In genomic region chr2:168280729-168281581, GRCm38 (mm10) we compare ENCODE assay signal across 8 mouse cellular contexts. TPM values are rescaled to one million over a fixed set of nuclear protein-coding genes. Genes with fewer than 3 reads are reported as not detected.
DNase-seq lines count a peak whose midpoint lies in the region; ATAC-seq and TF ChIP-seq lines count a peak whose summit lies in the region.

No protein-coding gene starts in this region.

- H3K36me3 ChIP-seq in lung, embryonic 14.5 days (ENCODE audit: insufficient read depth), result no peaks in the 10 kb centered on the region
- H3K36me3 ChIP-seq in heart, postnatal 0 days (replicated peaks; ENCODE audit: control insufficient read depth, insufficient read depth, low read length), result no peaks in the 10 kb centered on the region
- no peaks in the 10 kb centered on the region for H3K36me3 ChIP-seq in midbrain, embryonic 10.5 days

- no peak overlapping the region for H3K27ac ChIP-seq in lung, embryonic 14.5 days (ENCODE audit: low read depth)
- no peak overlapping the region for H3K27ac ChIP-seq in heart, postnatal 0 days (ENCODE audit: low read depth)
- H3K27ac ChIP-seq in midbrain, embryonic 10.5 days (replicated peaks), result peak overlapping the region; percentile 82

- under 1% methylated on average over 75 of the region's 82 CpGs for WGBS in lung, embryonic 14.5 days
- under 1% methylated on average over 80 of the region's 82 CpGs for WGBS in heart, postnatal 0 days
- under 1% methylated on average over 77 of the region's 82 CpGs for WGBS in midbrain, embryonic 10.5 days

- H3K4me2 ChIP-seq in lung, embryonic 14.5 days, result peak overlapping the region; percentile 92
- peak overlapping the region; percentile 72 for H3K4me2 ChIP-seq in heart, postnatal 0 days (ENCODE audit: low read depth, low read length)

- peaks cover 61% of the 10 kb centered on the region for H3K27me3 ChIP-seq in lung, embryonic 14.5 days (ENCODE audit: insufficient read depth, low read length)
- peaks cover 89% of the 10 kb centered on the region for H3K27me3 ChIP-seq in heart, postnatal 0 days (ENCODE audit: control insufficient read depth, insufficient read depth, low read length)
- H3K27me3 ChIP-seq in midbrain, embryonic 10.5 days (ENCODE audit: low read depth, poor library complexity, severe bottlenecking), result peaks cover 83% of the 10 kb centered on the region

- peak overlapping the region; percentile 35 for H3K9ac ChIP-seq in lung, embryonic 14.5 days
- no peak overlapping the region for H3K9ac ChIP-seq in heart, postnatal 0 days (replicated peaks; ENCODE audit: low read depth, low read length)

- peaks cover 3% of the 10 kb centered on the region for H3K4me1 ChIP-seq in lung, embryonic 14.5 days (ENCODE audit: insufficient read depth)
- H3K4me1 ChIP-seq in heart, postnatal 0 days (ENCODE audit: control insufficient read depth, insufficient read depth), result peaks cover 5% of the 10 kb centered on the region; the same call in 1 of the 2 replicates
- H3K4me1 ChIP-seq in midbrain, embryonic 10.5 days, result peaks cover 49% of the 10 kb centered on the region

- peak; percentile 74 for DNase-seq in lung, embryonic 14.5 days
- DNase-seq in lung, postnatal 25 days (ENCODE audit: low spot score), result no peak
- DNase-seq in embryo, embryonic 10.5 days (ENCODE audit: low spot score), result peak; percentile 75
- DNase-seq in heart, postnatal 0 days (ENCODE audit: low spot score), result no peak
- peak; percentile 76 for DNase-seq in kidney, postnatal 14 days
- peak; percentile 80 for DNase-seq in midbrain, embryonic 10.5 days (ENCODE audit: low spot score)
- peak; percentile 69 for DNase-seq in testis, postnatal 10 days (ENCODE audit: low spot score)

- H3K4me3 ChIP-seq in lung, embryonic 14.5 days (ENCODE audit: low read depth, low read length), result peak overlapping the region; percentile 51
- peak overlapping the region; percentile 48 for H3K4me3 ChIP-seq in heart, postnatal 0 days (ENCODE audit: low read depth, low read length)
- H3K4me3 ChIP-seq in midbrain, embryonic 10.5 days, result peak overlapping the region; percentile 69

- TF ChIP-seq EP300 in heart, postnatal 0 days (IDR thresholded peaks at IDR 0.05; ENCODE audit: low read depth), result no peak

- peak; percentile 79 for ATAC-seq in lung, embryonic 14.5 days (ENCODE audit: insufficient read depth)
- ATAC-seq in heart, postnatal 0 days (ENCODE audit: insufficient read depth, low read depth), result no peak; the same call in 1 of the 2 replicates
- no peak for ATAC-seq in activated CD4-positive, CD25-positive, alpha-beta regulatory T cell, adult 4 months

- H3K9me3 ChIP-seq in lung, embryonic 14.5 days (ENCODE audit: low read depth, low read length), result peaks cover 4% of the 10 kb centered on the region; the same call in 1 of the 2 replicates
- peaks cover 4% of the 10 kb centered on the region; the same call in 1 of the 2 replicates for H3K9me3 ChIP-seq in heart, postnatal 0 days (replicated peaks; ENCODE audit: control insufficient read depth, low read length)
- H3K9me3 ChIP-seq in midbrain, embryonic 10.5 days (replicated peaks), result no peaks in the 10 kb centered on the region; the same call in 1 of the 2 replicates

- TF ChIP-seq CTCF in lung, embryonic 14.5 days (IDR thresholded peaks at IDR 0.05; ENCODE audit: low read depth), result no peak
- no peak for TF ChIP-seq CTCF in heart, postnatal 0 days (IDR thresholded peaks at IDR 0.05; ENCODE audit: low read depth)

RNA-seq across cellular contexts. Expression of gene Kcng1, which starts 0.6 kb away (rescaled TPM):
- 0.14 and 0.83 TPM in 2 replicates for polyA plus RNA-seq in lung, embryonic 14.5 days (2014; fragmentation: Nextera tagmentation; extraction: Ambion mirVana)
- total RNA-seq in heart, postnatal 0 days (2014; rRNA removed; ENCODE audit: low replicate concordance), result not detected in 2 replicates
- polyA plus RNA-seq in heart, postnatal 0 days (2015; fragmentation: Nextera tagmentation; extraction: Ambion mirVana), result 0.19 and 0.20 TPM in 2 replicates
- 4.2 and 4.4 TPM in 2 replicates for polyA plus RNA-seq in midbrain, embryonic 10.5 days (2016; fragmentation: Nextera tagmentation; extraction: Ambion mirVana)
- polyA plus RNA-seq in activated CD4-positive, CD25-positive, alpha-beta regulatory T cell, adult 4 months (2017; shearing (Covaris generic)), result not detected

RNA-seq across cellular contexts. Expression of gene Mocs3, which starts 50.5 kb away (rescaled TPM):
- 7.7 and 10.0 TPM in 2 replicates for polyA plus RNA-seq in lung, embryonic 14.5 days (2014; fragmentation: Nextera tagmentation; extraction: Ambion mirVana)
- 6.0 and 22.2 TPM in 2 replicates for total RNA-seq in heart, postnatal 0 days (2014; rRNA removed; ENCODE audit: low replicate concordance)
- polyA plus RNA-seq in heart, postnatal 0 days (2015; fragmentation: Nextera tagmentation; extraction: Ambion mirVana), result 3.8 and 4.7 TPM in 2 replicates
- polyA plus RNA-seq in midbrain, embryonic 10.5 days (2016; fragmentation: Nextera tagmentation; extraction: Ambion mirVana), result 6.9 and 7.0 TPM in 2 replicates
- 1 to 10 TPM in 1 of 2 experiments, under 1 TPM in 1; 0.40 to 1.2 TPM for polyA plus RNA-seq in activated CD4-positive, CD25-positive, alpha-beta regulatory T cell, adult 4 months (2017; shearing (Covaris generic))

RNA-seq across cellular contexts. Expression of gene Dpm1, which starts 50.6 kb away (rescaled TPM):
- polyA plus RNA-seq in lung, embryonic 14.5 days (2014; fragmentation: Nextera tagmentation; extraction: Ambion mirVana), result 81.4 and 84.6 TPM in 2 replicates
- 108 and 163 TPM in 2 replicates for total RNA-seq in heart, postnatal 0 days (2014; rRNA removed; ENCODE audit: low replicate concordance)
- 141 and 151 TPM in 2 replicates for polyA plus RNA-seq in heart, postnatal 0 days (2015; fragmentation: Nextera tagmentation; extraction: Ambion mirVana)
- 86.0 and 88.9 TPM in 2 replicates for polyA plus RNA-seq in midbrain, embryonic 10.5 days (2016; fragmentation: Nextera tagmentation; extraction: Ambion mirVana)
- polyA plus RNA-seq in activated CD4-positive, CD25-positive, alpha-beta regulatory T cell, adult 4 months (2017; shearing (Covaris generic)), result 10 to 100 TPM; 62.6 to 96.1 TPM

RNA-seq across cellular contexts. Expression of gene Gm20716, which starts 50.8 kb away (rescaled TPM):
- polyA plus RNA-seq in lung, embryonic 14.5 days (2014; fragmentation: Nextera tagmentation; extraction: Ambion mirVana), result 23.1 and 24.7 TPM in 2 replicates
- 14.2 and 19.2 TPM in 2 replicates for total RNA-seq in heart, postnatal 0 days (2014; rRNA removed; ENCODE audit: low replicate concordance)
- polyA plus RNA-seq in heart, postnatal 0 days (2015; fragmentation: Nextera tagmentation; extraction: Ambion mirVana), result 7.5 and 9.2 TPM in 2 replicates
- polyA plus RNA-seq in midbrain, embryonic 10.5 days (2016; fragmentation: Nextera tagmentation; extraction: Ambion mirVana), result 17.2 and 18.1 TPM in 2 replicates
- polyA plus RNA-seq in activated CD4-positive, CD25-positive, alpha-beta regulatory T cell, adult 4 months (2017; shearing (Covaris generic)), result 10 to 100 TPM; 14.2 to 20.0 TPM

Comparison
In these comparisons a context has a peak if more than half of its experiments do, and no peak if none do; other contexts are left out.
1. DNase-seq: peak in lung, embryonic 14.5 days (single experiment), embryo, embryonic 10.5 days (single experiment), kidney, postnatal 14 days (single experiment), midbrain, embryonic 10.5 days (single experiment) and testis, postnatal 10 days (single experiment); none in lung, postnatal 25 days (single experiment) and heart, postnatal 0 days (single experiment).
2. Peak in every context shown above with its lines, with median percentiles within 50 percentile points of each other: H3K4me3 ChIP-seq.